In the genomic region with DNA sequence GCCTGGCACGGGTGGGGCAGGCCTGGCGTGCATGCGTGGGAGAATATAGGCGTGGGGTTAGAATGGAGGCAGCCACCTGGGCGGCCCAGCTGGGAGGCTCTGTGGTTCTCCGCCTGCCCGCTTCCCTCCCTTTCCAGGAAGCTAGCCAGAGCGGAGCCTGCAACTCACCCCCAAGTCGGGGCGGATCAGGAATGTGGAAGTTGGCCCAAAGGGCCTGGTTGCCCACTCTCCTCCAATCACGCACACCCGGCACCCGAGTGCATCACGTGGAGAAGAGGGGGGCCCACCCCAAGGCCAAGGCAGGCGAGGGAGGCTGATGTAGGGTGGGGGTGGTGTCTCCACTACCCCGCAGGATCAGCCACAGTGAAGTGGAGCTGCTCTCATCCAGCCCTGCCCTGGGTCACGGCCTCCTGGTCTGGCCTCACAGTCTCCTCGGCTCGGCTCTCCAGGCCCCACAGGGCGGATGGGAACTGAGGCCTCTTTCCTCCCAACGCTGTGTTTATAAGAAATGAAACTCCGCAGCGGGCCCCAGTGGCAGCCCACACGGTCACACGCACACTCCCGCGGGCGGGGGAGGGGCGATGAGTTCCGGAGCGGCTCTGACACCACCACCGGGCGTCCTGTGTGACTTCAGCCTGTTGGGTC, we compare ENCODE assay signal across 8 mouse cellular contexts. TPM values are rescaled to one million over a fixed set of nuclear protein-coding genes. Genes with fewer than 3 reads are reported as not detected.
DNase-seq lines count a peak whose midpoint lies in the region; ATAC-seq and TF ChIP-seq lines count a peak whose summit lies in the region.

No protein-coding gene starts in this region.

- peaks cover 23% of the 10 kb centered on the region for H3K4me1 ChIP-seq in bone marrow macrophage, adult 2 months (ENCODE audit: control insufficient read depth, insufficient read depth, low read length)
- peaks cover 49% of the 10 kb centered on the region for H3K4me1 ChIP-seq in heart, embryonic 11.5 days (ENCODE audit: control insufficient read depth, insufficient read depth, low read length)
- H3K4me1 ChIP-seq in kidney, embryonic 16.5 days (ENCODE audit: insufficient read depth, low read length): peaks cover 53% of the 10 kb centered on the region

- TF ChIP-seq CTCF in bone marrow macrophage, adult 2 months (IDR thresholded peaks at IDR 0.05; ENCODE audit: low read depth, low read length): no peak

- H3K27ac ChIP-seq in bone marrow macrophage, adult 2 months (ENCODE audit: insufficient read depth, low read depth, low read length): peak overlapping the region; percentile 98
- peak overlapping the region; percentile 73 for H3K27ac ChIP-seq in heart, embryonic 11.5 days (ENCODE audit: low read depth, low read length)
- H3K27ac ChIP-seq in kidney, embryonic 16.5 days (ENCODE audit: low read length): peak overlapping the region; percentile 90

- H3K27me3 ChIP-seq in heart, embryonic 11.5 days (ENCODE audit: control insufficient read depth, insufficient read depth, low read length): no peaks in the 10 kb centered on the region
- no peaks in the 10 kb centered on the region for H3K27me3 ChIP-seq in kidney, embryonic 16.5 days (ENCODE audit: insufficient read depth, low read length)

- DNase-seq in A20 (ENCODE audit: low read depth, low spot score) (peak; percentile 85), liver (peak; percentile 78)
- peak; percentile 87 to 94 for DNase-seq in monocyte, adult 2 months (ENCODE audit: low read depth in 1 of 2, low spot score in 2 of 2)
- peak; percentile 94 to 96 for DNase-seq in spleen, postnatal 36 days (ENCODE audit: low spot score in 2 of 2)

- peak overlapping the region; percentile 75 for H3K9ac ChIP-seq in heart, embryonic 11.5 days (ENCODE audit: low read depth, low read length)
- H3K9ac ChIP-seq in kidney, embryonic 16.5 days (replicated peaks; ENCODE audit: low read length): peak overlapping the region; percentile 58

- H3K4me2 ChIP-seq in heart, embryonic 11.5 days: peak overlapping the region; percentile 75
- peak overlapping the region; percentile 76 for H3K4me2 ChIP-seq in kidney, embryonic 16.5 days (replicated peaks; ENCODE audit: low read depth, low read length)

- H3K4me3 ChIP-seq in bone marrow macrophage, adult 2 months (ENCODE audit: insufficient read depth, low read length): peak overlapping the region; percentile 62
- H3K4me3 ChIP-seq in heart, embryonic 11.5 days (ENCODE audit: low read depth, low read length): peak overlapping the region; percentile 37
- H3K4me3 ChIP-seq in kidney, embryonic 16.5 days (ENCODE audit: low read length): peak overlapping the region; percentile 44

- no peak for TF ChIP-seq POLR2A in bone marrow macrophage, adult 2 months (IDR thresholded peaks at IDR 0.05; ENCODE audit: borderline replicate concordance, low read depth, low read length)

- no peaks in the 10 kb centered on the region for H3K9me3 ChIP-seq in heart, embryonic 11.5 days (replicated peaks; ENCODE audit: control insufficient read depth, low read length)
- no peaks in the 10 kb centered on the region for H3K9me3 ChIP-seq in kidney, embryonic 16.5 days (ENCODE audit: low read length)

- 2% methylated on average over 30 of the region's 33 CpGs for WGBS in heart, embryonic 11.5 days (ENCODE audit: insufficient replicate concordance)
- whole genome bisulfite sequencing in kidney, embryonic 16.5 days: under 1% methylated on average over 33 of the region's 33 CpGs

- ATAC-seq in erythroblast, adult 5-6 weeks (replicated peaks; ENCODE audit: low FRiP score, poor library complexity, severe bottlenecking): peak; percentile 61
- ATAC-seq in heart, embryonic 11.5 days (replicated peaks; ENCODE audit: insufficient number of reproducible peaks, low FRiP score, low TSS enrichment): peak; percentile 73
- ATAC-seq in kidney, embryonic 16.5 days (ENCODE audit: low FRiP score, low TSS enrichment): peak; percentile 78

- no peaks in the 10 kb centered on the region for H3K36me3 ChIP-seq in heart, embryonic 11.5 days (ENCODE audit: control insufficient read depth, insufficient read depth, low read length)
- H3K36me3 ChIP-seq in kidney, embryonic 16.5 days (ENCODE audit: insufficient read depth, low read length): no peaks in the 10 kb centered on the region

RNA-seq across cellular contexts. Expression of a gene that starts 6.2 kb away (rescaled TPM):
- 84.8 and 89.6 TPM in 2 replicates for polyA plus RNA-seq in bone marrow macrophage, adult 2 months (2012; ENCODE audit: insufficient read depth, insufficient read length, missing spikeins)
- 8.8 and 17.8 TPM in 2 replicates for total RNA-seq in erythroblast, adult 5-6 weeks (2015; ENCODE audit: low replicate concordance)
- 15.9 and 22.7 TPM in 2 replicates for total RNA-seq in erythroblast, adult 5-6 weeks (2017; ENCODE audit: low replicate concordance)
- 8.5 and 8.8 TPM in 2 replicates for polyA plus RNA-seq in heart, embryonic 11.5 days (2014; fragmentation: Nextera tagmentation; extraction: Ambion mirVana)
- 16.9 and 17.4 TPM in 2 replicates for polyA plus RNA-seq in kidney, embryonic 16.5 days (2015; fragmentation: Nextera tagmentation; extraction: Ambion mirVana)

RNA-seq across cellular contexts. Expression of a gene that starts 9.4 kb away (rescaled TPM):
- not detected in 2 replicates for polyA plus RNA-seq in bone marrow macrophage, adult 2 months (2012; ENCODE audit: insufficient read depth, insufficient read length, missing spikeins)
- total RNA-seq in erythroblast, adult 5-6 weeks (2015; ENCODE audit: low replicate concordance): not detected in 2 replicates
- total RNA-seq in erythroblast, adult 5-6 weeks (2017; ENCODE audit: low replicate concordance): not detected in 2 replicates
- polyA plus RNA-seq in heart, embryonic 11.5 days (2014; fragmentation: Nextera tagmentation; extraction: Ambion mirVana): 0.24 TPM in 1 of 2 replicates, not detected in the other
- 0.27 and 0.30 TPM in 2 replicates for polyA plus RNA-seq in kidney, embryonic 16.5 days (2015; fragmentation: Nextera tagmentation; extraction: Ambion mirVana)

RNA-seq across cellular contexts. Expression of a gene that starts 43.0 kb away (rescaled TPM):
- polyA plus RNA-seq in bone marrow macrophage, adult 2 months (2012; ENCODE audit: insufficient read depth, insufficient read length, missing spikeins): not detected in 2 replicates
- not detected in 2 replicates for total RNA-seq in erythroblast, adult 5-6 weeks (2015; ENCODE audit: low replicate concordance)
- not detected in 2 replicates for total RNA-seq in erythroblast, adult 5-6 weeks (2017; ENCODE audit: low replicate concordance)
- not detected in 2 replicates for polyA plus RNA-seq in heart, embryonic 11.5 days (2014; fragmentation: Nextera tagmentation; extraction: Ambion mirVana)
- polyA plus RNA-seq in kidney, embryonic 16.5 days (2015; fragmentation: Nextera tagmentation; extraction: Ambion mirVana): not detected in 2 replicates

RNA-seq across cellular contexts. Expression of a gene that starts 56.5 kb away (rescaled TPM):
- 20.1 and 20.4 TPM in 2 replicates for polyA plus RNA-seq in bone marrow macrophage, adult 2 months (2012; ENCODE audit: insufficient read depth, insufficient read length, missing spikeins)
- total RNA-seq in erythroblast, adult 5-6 weeks (2015; ENCODE audit: low replicate concordance): 12.5 and 14.2 TPM in 2 replicates
- 12.3 and 22.3 TPM in 2 replicates for total RNA-seq in erythroblast, adult 5-6 weeks (2017; ENCODE audit: low replicate concordance)
- 19.5 and 22.4 TPM in 2 replicates for polyA plus RNA-seq in heart, embryonic 11.5 days (2014; fragmentation: Nextera tagmentation; extraction: Ambion mirVana)
- polyA plus RNA-seq in kidney, embryonic 16.5 days (2015; fragmentation: Nextera tagmentation; extraction: Ambion mirVana): 24.9 TPM in 2 replicates

Comparison
In these comparisons a context has a peak if more than half of its experiments do, and no peak if none do; other contexts are left out.
1. Peak in every context shown above with its lines: DNase-seq, ATAC-seq, H3K4me3 ChIP-seq and H3K27ac ChIP-seq.